Comparison of ENCODE assay signal across 11 mouse cellular contexts in genomic region chr17:12229756-12230155, GRCm38 (mm10).
"Had no signal": no experiment of that assay in that cellular context is flagged by ENCODE, and none has a peak within 500 bp of the region (broad histone marks: within the 10 kb centered on the region; RNA-seq: fewer than 3 reads in every experiment).

No protein-coding gene starts in this region.

- H3K9ac ChIP-seq: intestine, embryonic 15.5 days; limb, embryonic 15.5 days; liver, embryonic 12.5 days; lung, embryonic 15.5 days; midbrain, embryonic 12.5 days had no signal

- H3K4me2 ChIP-seq: intestine, embryonic 15.5 days; limb, embryonic 15.5 days; liver, embryonic 12.5 days; lung, embryonic 15.5 days; midbrain, embryonic 12.5 days had no signal

- H3K4me3 ChIP-seq: intestine, embryonic 15.5 days; limb, embryonic 15.5 days; liver, embryonic 12.5 days; lung, embryonic 15.5 days; midbrain, embryonic 12.5 days had no signal

- ATAC-seq: intestine, embryonic 15.5 days; liver, embryonic 12.5 days had no signal

- DNase-seq: kidney, adult 18-20 months; kidney, postnatal 10 days; kidney, postnatal 4 days; lung, postnatal 4 days; thymus, postnatal 4 days had no signal

- H3K9me3 ChIP-seq: intestine, embryonic 15.5 days; limb, embryonic 15.5 days; liver, embryonic 12.5 days; lung, embryonic 15.5 days; midbrain, embryonic 12.5 days had no signal

- H3K27me3 ChIP-seq: intestine, embryonic 15.5 days; limb, embryonic 15.5 days; liver, embryonic 12.5 days; lung, embryonic 15.5 days; midbrain, embryonic 12.5 days had no signal

- H3K27ac ChIP-seq: intestine, embryonic 15.5 days; limb, embryonic 15.5 days; liver, embryonic 12.5 days; lung, embryonic 15.5 days; midbrain, embryonic 12.5 days; stomach, postnatal 0 days had no signal

- H3K4me1 ChIP-seq: intestine, embryonic 15.5 days; liver, embryonic 12.5 days; lung, embryonic 15.5 days; midbrain, embryonic 12.5 days had no signal
